Mouse (Mus musculus): ENCODE results near the gene Arsg.

Gene Arsg

GRCm38 (mm10) chr11:109473171-109474085 is at the start of gene Arsg, which contains the start of gene Slc16a6:
Gene Arsg (plus strand): TSS chr11:109473374.
Gene Slc16a6 (minus strand): TSS chr11:109473598.
- DNase-seq (ENCODE audit: low spot score in 2 of 2), result peak; percentile 87 to 88

GRCm38 (mm10) chr11:109425392-109426271 is 47.5 kb upstream of the Arsg start, which contains the start of gene Amz2:
Gene Amz2 (plus strand): TSS chr11:109425946.
- peak; percentile 95 to 96 for DNase-seq (ENCODE audit: low spot score in 2 of 2)

GRCm38 (mm10) chr11:109426272-109426586 is 46.9 kb upstream of the Arsg start:
- no peak for DNase-seq (ENCODE audit: low spot score in 2 of 2)

GRCm38 (mm10) chr11:109427353-109427752 is 45.8 kb upstream of the Arsg start:
- DNase-seq (ENCODE audit: low spot score in 2 of 2), result no peak

GRCm38 (mm10) chr11:109434233-109434798 is 38.9 kb upstream of the Arsg start:
- DNase-seq (ENCODE audit: low spot score in 2 of 2), result no peak

- no peak for DNase-seq (ENCODE audit: low spot score in 2 of 2)
These were observed 36.3 kb upstream of the Arsg start for GRCm38 (mm10) chr11:109436889-109437288.

GRCm38 (mm10) chr11:109439209-109439608 is 34.0 kb upstream of the Arsg start:
- no peak for DNase-seq (ENCODE audit: low spot score in 2 of 2)

GRCm38 (mm10) chr11:109439829-109440340 is 33.3 kb upstream of the Arsg start:
- DNase-seq (ENCODE audit: low spot score in 2 of 2), result peak; percentile 54 to 67

GRCm38 (mm10) chr11:109440641-109441040 is 32.5 kb upstream of the Arsg start:
- no peak for DNase-seq (ENCODE audit: low spot score in 2 of 2)

GRCm38 (mm10) chr11:109441119-109441518 is 32.1 kb upstream of the Arsg start:
- DNase-seq (ENCODE audit: low spot score in 2 of 2), result no peak

GRCm38 (mm10) chr11:109442166-109442730 is 30.9 kb upstream of the Arsg start:
- DNase-seq (ENCODE audit: low spot score in 2 of 2), result no peak

- no peak for DNase-seq (ENCODE audit: low spot score in 2 of 2)
These were observed 29.5 kb upstream of the Arsg start for GRCm38 (mm10) chr11:109443468-109444263.

GRCm38 (mm10) chr11:109444600-109444999 is 28.6 kb upstream of the Arsg start:
- no peak for DNase-seq (ENCODE audit: low spot score in 2 of 2)

GRCm38 (mm10) chr11:109445438-109446035 is 27.6 kb upstream of the Arsg start:
- peak; percentile 15 to 43 for DNase-seq (ENCODE audit: low spot score in 2 of 2)

- no peak for DNase-seq (ENCODE audit: low spot score in 2 of 2)
These were observed 22.0 kb upstream of the Arsg start for GRCm38 (mm10) chr11:109451169-109451568.

- DNase-seq (ENCODE audit: low spot score in 2 of 2), result no peak
These were observed 16.9 kb upstream of the Arsg start for GRCm38 (mm10) chr11:109456261-109456660.

GRCm38 (mm10) chr11:109458165-109458564 is 15.0 kb upstream of the Arsg start:
- no peak for DNase-seq (ENCODE audit: low spot score in 2 of 2)

GRCm38 (mm10) chr11:109460586-109460985 is 12.6 kb upstream of the Arsg start:
- no peak for DNase-seq (ENCODE audit: low spot score in 2 of 2)

GRCm38 (mm10) chr11:109465068-109465467 is 8.1 kb upstream of the Arsg start:
- no peak for DNase-seq (ENCODE audit: low spot score in 2 of 2)

- no peak for DNase-seq (ENCODE audit: low spot score in 2 of 2)
These were observed 6.2 kb upstream of the Arsg start for GRCm38 (mm10) chr11:109466987-109467386.

Data from right cerebral cortex, adult 2 months (tissue).